Mouse (Mus musculus) kidney, postnatal 14 days (tissue): ENCODE measurements around the gene Dlk1.
"Not testable (repeated sequence)": the region's sequence is repeated elsewhere in the genome, so short reads cannot be mapped to it uniquely, and the experiment has no call there.

Source experiments
- DNase-seq: peaks from one replicate; pipeline ENCODE4 v3.0.0; 2022; ENCODE audit warnings: mixed read lengths

Dlk1 gene

DNA sequence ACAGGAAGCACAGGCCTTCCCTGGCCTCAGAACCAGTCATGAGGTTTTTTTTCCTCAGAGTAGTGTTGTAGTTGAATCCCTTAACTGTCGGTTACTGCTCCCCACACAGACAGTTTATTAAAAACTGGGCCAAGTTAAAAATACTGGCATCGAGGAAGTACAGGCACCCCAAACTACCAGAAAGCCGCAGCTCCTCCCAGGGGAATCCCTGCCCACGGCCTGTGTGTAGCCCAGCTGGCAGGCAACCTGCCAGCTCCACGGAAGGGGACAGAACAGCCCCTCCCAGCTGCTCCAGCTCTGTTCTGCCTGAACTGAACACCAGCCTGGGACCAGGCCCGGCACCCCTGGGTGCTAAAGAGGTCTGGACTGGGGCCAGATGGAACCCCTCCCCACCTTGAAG is 11.3 kb upstream of the Dlk1 start:
- DNase-seq, result peak; percentile 27

DNA sequence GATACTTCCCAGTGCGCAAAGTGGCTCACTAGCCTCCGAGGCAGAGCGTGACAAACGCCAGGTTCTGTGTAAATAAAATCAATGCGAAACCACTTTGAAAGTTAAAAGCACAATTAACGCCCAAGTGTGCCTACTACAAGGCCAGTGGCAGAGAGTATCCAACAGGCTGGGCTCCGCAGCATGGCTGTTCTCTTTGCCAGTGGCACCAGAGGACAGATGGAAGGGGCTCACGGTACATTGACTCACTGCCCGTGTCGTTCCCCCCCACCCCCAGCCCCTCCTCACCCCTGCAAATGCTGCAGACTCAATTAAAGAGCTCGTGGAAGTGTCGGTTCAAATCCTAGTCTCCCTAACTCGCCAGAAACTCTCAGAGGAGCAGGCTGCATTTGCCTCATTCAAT is 10.5 kb upstream of the Dlk1 start:
- no peak for DNase-seq

DNA sequence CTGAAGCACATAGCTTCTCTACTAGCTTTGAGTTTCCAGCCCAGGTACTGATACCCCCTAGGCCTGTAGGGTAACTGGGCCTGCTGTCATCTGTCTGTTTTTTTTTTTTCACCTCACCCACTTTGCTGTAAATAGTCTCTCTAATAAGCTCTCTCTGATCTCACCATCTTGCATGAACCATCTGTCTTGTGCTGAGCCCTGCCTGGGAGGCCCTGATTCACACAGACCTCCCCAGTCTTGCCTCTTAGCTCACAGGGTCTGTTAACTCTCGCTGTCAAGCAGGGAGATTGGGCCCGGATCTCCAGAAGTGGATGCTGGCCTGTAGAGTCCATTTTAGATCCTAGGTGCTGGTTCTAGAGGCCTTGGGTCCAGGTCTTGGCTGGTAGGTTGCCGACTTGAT is 9.3 kb upstream of the Dlk1 start:
- DNase-seq, result no peak

DNA sequence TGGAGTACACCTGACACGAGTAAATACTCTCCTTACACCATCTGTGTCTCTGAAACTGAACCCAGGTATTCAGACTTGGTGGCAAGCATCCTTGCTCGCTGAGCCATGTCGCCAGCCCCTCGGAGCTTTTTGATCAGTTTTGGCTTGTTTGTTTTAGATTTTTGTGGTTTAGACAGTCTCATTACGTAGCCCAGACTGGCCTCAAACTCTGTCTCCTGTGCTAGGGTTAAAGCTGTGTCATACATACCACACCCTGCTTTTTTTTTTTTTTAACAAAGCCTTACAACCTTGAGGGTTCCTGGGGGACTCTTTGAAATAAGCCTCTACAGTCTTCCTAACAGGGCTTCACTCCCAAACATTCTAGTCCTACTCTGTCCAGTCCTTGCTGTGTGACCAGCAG is 7.6 kb upstream of the Dlk1 start:
- DNase-seq, result no peak

DNA sequence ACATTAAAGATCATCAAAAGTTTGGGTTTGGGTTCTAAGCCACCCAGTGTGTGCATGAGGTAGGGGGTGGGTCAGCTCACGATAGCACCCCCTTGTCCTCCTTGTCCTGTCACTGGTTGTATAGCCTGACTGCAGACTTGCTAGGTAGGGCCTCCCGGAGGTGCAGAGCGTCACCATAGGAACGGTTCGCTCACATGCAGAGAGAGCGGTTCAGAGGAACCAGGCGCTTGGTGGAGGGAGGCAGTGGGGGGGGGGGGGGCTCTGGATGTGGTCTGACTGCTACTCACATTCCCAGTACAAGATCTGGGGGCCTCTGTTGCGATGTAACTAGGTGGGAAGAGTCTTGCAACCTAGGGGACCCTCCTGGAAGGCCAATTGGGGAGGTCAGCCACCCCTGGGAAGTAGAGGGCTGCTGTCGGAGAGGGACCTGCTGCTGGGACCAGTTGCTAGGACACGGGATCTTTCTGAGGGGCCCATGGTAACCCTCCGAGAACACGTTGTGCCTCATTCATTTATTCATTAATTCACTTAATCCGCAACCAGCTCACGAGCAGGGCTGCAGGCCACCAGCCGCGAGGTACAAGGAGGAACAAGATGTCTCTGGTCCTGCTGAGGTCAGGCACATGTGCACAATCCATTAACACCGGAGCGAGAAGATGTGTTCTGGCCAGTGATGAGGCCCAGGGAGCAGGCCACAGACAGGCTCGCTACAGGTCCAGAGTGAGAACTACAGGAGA is 7.0 kb upstream of the Dlk1 start:
- DNase-seq, result peak; percentile 19

DNA sequence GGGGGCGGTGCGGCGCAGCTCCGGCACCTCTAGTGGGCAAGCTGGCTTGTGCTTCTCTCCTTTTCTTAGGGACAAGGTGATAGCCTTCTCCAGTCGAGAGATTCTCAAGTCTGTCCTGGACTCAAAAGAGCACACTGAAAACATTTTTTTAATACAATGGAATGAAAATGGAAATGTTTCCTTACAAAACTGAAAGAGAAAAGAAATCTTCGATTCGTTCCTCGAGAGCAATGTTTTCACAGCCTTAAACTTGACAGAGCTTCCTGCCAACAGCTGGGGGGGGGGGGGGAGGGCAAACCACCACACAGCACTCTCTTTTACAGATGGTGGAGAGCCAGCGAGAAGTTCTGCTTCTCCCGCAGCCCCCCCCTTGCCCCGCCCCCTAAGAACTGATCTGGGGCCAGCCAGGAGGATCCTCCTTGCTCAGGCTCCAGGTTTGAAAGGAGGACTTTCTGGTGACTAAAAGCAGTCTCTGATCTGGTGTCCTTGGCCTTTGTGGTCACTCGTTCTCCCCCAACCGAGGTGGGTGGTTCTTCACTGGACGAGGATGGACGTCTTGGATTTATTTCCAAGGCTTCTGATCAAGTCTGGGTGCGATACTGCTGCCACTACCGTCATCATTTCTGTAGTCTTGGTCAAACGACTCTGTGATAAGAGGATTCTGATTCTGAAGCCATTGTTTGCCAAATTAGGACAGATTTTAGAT is 6.2 kb upstream of the Dlk1 start:
- DNase-seq, result no peak

DNA sequence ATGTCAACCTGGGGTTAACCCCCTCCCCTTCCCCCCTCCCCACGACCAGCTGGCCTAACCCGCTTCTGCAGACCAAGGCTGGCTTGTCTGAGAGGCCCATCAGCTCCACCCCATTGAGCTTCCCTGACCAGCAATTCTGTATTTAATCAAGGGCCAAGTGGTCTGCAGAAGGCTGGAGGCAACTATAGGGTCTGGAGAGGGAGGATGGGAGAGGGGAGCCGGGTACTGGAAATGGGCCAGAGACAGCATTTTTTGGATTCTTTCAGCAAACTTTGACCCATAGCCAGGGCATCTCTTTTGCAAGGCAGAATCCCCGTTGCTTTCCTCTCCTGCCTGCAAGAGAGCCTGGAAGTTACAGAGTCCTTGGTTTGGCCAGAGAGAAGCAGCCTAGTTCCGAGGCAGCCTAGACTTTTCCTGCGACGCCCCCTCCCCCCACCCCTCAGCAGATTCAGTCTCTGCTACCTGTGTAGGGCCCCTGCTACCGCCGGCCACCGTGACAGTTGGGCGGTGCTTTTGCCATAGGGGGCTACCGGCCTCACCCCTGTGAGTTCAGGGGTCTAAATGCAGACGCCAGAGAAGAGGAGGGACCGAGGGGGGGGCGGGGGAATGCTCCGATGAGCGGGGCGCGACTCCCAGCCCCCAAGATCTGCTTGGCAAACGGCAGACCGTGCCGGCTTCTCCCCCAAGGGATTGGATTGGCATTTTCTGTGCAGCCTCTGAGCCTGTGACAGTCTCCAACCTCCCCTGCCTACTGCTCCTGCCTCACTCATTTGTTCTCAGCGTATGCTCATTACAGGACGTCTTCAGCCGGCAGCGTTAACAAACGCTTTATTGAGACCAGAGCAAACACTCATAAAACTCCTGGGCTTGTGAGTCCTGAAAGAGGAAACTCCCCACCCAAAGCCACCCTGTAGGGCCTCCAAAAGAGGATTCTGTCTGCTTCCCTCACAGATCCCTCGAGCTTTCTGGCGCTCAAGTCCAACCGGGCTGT is 2.9 kb upstream of the Dlk1 start:
- DNase-seq, result peak; percentile 28

DNA sequence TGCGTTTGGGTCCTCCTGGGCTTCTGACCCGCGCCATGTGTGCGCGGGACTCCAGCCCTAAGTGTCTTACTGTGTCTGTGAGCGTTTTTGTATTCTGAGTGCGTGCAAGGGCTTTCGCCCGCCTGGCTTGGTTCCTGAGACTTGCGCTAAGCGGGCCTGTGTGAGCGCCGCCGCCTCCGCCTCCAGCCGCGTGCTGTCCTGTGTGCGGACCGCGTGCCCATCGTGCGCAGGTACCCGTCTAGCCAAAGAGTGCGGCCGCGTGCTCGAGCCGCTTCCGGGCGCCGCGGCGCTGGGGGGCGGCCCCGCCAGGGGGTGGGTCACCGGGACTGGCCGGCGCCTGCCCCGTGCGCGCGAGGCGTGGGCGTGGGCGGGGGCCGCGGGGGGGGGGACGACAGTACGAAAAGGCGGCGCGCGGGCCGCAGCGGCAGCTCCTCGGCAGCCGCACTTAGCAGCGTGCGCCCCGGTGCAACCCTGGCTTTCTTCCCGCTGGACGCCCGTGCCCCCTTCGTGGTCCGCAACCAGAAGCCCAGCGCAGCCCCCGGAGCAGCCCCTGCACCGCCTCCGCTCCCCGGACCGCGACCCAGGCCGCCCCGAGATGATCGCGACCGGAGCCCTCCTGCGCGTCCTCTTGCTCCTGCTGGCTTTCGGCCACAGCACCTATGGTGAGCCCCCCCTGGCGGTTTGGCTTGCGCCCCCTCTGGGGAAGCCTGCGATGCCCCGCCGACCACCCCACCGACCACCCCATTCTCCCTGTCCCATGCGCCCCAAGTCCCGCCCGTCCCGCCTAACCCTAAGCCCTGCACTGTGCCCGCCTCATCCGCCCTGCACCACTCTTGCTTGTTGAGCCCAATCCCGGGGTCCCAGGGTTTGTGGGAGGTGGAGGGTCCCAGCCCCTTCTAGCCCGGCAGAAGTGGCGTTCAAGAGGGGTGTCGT is 708 bp downstream of the Dlk1 start:
- no peak for DNase-seq

DNA sequence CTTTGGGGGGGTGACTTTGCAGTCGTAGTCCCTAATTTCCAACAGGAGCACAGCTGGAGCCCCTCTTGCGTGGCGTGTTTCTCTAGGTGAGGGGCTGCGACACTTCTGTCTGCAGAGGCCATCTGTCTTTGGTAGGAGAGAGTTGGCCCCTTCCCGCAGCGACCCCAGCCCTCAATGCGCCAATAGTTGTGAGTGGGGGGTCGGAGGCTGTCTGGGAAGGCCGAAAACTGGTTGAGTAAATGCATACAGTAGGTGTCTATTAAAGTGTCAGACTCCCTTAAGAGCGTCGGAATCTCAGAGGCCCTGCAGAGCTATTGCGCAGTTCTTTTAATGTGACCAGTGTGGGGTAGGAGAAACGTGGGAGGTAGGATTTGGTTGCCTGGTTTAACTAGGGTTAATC is 1.5 kb downstream of the Dlk1 start:
- no peak for DNase-seq

DNA sequence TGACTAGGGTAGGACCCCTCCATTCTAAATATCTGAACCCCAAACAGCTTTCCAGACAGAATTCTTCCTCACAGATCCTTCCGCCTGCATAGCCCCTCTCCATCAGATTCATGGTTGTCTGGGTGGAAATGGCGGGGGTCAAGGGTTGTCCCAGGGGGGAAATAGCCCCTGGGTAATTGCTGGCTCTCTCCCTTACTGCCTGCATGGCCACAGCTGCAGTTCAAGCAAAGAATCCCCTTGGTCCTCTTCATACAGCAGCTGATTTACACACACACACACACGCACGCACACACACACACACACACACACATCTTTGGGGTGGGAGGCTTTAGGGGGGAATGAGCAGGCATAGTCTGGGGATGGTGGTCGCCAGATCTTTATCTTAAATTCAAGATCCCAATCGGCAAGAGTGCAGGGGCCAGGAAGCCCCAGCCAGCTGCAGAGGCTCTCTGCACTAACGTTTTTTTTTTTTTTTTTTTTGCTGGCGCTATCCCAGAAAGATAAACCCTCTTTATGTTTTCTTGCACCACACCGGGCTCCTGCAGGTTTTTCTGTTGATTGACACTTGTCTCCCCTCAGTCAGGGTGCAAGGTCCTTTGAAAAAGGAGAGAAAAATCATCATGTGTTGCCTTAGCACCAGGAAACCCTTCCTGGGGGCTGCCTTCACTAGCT is 4.0 kb downstream of the Dlk1 start:
- DNase-seq, result no peak

DNA sequence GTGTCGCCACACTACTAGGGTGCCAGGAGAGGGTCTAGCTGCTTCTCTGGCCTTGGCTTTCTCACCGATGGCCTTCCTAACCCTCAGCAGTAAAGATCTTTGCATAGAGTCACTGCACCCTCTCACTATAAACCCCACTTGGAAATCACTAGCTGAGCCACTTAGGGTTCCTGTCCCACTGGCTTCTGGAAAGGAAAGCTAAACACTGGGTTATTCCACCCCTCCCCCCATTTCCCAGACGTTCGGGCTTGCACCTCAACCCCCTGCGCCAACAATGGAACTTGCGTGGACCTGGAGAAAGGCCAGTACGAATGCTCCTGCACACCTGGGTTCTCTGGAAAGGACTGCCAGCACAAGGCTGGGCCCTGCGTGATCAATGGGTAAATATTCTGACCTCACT is 5.2 kb downstream of the Dlk1 start:
- no peak for DNase-seq

DNA sequence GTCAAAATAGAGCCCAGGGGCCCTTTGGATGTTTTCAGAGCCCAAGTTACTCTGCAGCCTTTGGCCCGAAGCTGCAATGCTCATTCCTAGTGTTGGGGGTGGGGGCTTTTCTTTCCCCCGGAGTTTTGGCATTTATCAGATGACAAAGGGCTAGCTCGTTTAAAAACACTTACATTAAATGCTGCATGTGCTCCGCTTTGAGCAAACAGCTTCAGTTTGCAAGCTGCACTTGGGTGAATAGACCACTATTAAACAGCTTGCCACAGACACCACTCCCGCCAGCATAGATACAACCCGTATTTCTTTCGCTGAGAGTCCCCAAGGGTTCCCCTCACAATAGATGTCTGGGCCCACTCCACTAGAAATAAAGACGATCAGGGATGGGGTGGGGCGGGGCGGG is 6.3 kb downstream of the Dlk1 start:
- DNase-seq, result no peak

DNA sequence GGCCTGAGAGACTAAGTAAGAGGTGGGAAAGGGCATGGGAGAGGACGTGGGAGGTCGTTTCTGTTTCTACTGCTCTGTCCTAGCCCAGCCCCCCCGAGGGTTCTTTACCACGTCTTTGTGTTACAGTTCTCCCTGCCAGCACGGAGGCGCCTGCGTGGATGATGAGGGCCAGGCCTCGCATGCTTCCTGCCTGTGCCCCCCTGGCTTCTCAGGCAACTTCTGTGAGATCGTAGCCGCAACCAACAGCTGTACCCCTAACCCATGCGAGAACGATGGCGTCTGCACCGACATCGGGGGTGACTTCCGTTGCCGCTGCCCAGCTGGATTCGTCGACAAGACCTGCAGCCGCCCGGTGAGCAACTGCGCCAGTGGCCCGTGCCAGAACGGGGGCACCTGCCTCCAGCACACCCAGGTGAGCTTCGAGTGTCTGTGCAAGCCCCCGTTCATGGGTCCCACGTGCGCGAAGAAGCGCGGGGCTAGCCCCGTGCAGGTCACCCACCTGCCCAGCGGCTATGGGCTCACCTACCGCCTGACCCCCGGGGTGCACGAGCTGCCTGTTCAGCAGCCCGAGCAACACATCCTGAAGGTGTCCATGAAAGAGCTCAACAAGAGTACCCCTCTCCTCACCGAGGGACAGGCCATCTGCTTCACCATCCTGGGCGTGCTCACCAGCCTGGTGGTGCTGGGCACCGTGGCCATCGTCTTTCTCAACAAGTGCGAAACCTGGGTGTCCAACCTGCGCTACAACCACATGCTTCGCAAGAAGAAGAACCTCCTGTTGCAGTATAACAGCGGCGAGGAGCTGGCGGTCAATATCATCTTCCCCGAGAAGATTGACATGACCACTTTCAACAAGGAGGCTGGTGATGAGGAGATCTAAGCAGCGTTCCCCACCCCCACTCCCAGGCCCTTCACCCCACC is 7.1 kb downstream of the Dlk1 start:
- no peak for DNase-seq

DNA sequence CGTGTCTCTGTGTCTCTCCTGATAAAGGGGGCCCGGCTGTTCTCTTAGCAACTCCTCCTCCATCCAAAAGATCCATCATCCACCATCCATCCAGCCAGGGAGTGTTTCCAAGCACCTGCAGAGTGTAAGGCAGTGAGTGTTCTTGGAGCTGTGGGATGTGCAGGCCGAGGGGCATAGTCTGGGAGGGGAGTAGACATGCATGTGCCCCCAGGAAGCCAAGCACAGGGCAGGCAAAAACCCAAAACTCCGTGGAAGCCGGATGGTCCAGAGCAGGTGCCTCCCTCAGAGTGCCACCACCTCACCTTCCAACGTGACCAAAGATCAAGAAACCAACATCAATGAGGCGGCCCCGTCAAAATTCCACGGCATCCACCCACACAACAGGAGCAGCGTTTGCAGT is 10.0 kb downstream of the Dlk1 start:
- no peak for DNase-seq

DNA sequence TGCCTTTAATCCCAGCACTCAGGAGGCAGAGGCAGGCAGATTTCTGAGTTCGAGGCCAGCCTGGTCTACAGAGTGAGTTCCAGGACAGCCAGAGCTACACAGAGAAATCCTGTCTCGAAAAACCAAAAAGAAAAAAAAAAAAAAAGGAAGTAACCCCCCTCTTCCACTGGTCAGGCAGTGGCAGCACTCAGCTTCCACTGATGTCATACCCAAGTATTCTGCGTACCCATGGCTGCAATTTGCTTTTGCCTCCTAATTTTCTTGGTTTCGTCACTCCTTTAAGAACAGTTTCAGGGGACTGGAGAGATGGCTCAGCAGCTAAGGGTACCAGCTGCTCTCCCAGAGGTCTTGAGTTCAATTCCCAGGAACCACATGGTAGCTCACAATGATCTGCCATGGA is 14.8 kb downstream of the Dlk1 start:
- not testable (repeated sequence) for DNase-seq

DNA sequence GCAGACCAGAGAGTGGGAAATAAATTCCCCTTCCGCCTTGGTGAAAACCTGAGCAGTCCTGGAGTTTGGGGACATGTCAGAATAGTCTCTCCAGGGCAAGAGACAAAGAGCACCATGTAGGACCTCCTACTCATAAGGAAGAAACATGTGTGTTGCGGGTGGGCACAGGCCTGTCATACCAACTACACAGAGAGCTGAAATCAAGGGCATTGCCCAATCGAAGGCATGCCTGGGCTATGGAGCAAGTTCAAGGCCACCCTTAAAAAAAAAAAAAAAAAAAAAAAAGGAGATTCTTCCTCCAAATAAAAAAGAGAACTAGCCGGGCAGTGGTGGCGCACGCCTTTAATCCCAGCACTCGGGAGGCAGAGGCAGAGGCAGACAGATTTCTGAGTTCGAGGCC is 17.2 kb downstream of the Dlk1 start:
- DNase-seq, result no peak

DNA sequence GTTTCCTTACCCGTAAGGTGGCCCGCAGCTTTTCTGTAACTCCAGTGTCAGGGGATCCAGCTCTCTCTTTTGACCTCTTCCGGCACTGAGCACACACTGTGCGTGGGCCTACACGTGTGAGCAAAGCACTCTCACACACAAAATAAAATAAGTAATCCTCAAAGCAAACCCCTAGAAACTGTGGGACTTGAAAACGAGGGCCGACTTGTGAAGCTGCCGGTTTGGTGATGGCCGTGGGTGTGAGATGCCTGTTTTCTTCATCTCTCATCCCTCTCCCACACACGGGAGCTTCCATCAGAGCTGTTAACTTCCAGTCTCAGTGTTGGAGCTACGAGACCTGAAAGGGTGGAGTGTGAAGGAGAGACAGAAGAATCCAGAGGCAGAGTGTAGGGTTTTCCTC is 20.0 kb downstream of the Dlk1 start:
- no peak for DNase-seq

DNA sequence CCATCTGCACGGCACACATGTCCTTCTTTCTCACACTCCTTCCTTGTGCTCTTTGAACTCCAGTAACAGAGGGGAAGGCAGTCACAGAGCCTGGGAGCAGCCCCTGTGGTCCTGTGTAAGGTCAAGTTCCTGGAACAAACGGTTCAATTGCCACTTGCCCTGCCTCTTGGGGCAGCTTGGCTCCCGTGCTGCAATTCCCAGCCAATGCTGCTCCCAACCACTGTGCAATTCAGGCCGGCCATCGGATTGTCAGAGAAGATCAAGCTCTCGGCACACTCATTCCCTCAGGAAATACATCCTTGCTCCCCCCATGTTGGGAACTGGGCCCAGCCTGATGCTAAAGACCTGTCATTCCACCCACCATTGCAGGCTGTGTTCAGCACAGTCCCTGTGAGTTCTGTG is 21.0 kb downstream of the Dlk1 start:
- no peak for DNase-seq

DNA sequence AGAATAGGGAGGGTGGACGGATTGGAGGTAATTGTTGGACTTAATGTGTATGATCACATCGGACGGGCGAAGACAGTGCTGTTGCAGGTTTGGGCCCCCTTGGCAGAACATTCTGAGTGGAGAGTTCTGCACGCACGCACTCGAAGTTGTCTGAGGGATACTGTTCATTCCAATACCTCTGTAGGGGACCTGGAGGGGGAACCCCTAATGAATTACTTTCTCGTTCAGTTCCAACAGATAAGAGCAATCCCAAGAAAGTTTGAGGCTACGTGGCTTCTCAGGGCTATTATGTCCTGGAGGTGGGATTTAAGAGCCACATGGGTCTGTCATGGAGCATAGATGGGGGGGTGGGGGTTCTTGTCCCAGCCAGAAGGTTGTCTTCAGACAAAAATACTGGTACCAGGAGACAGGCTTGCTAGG is 21.6 kb downstream of the Dlk1 start:
- DNase-seq, result no peak

DNA sequence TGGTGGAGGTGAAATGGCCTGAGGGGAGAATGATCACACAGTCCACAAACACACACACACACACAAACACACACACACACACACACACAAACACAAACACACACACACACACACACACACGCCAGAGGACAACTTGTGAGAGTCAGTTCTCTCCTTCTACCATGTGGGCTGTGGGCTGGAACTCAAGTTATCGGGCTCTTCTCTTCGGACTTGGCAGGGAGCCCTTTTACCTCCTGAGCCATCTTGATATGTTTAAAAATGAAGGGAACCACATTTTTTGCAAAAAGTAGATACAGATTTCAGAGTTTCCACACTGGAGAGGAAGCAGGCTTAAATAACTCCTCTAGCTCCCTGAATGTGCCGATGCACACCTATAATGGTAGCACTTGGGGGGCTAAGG is 22.9 kb downstream of the Dlk1 start:
- DNase-seq, result no peak

DNA sequence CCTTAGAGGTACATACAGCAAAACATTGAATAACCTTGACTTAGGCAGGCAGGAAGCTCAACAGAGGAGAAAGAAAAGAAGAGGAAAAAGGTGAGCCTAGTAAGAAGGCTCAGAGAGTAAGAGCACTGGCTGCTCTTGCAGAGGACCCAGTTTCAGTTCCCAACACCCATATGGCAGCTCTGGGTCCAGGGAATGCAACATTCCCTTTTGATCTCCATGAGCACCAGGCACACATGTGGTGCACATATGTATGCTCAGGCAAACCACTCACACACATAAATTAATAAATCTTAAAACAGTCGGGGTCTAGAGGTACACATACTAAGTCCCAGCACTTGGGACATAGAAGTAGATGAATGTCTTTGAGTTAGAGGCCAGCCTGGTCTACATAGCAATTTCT is 33.9 kb downstream of the Dlk1 start:
- DNase-seq, result not testable (repeated sequence)
